Mouse (Mus musculus) C2C12 (cell line): ENCODE measurements at regions not wholly inside any gene's neighbourhood (a gene's known extent, or its start where the extent isn't known, plus 50 kb on each side); places are given as distances from the start of the nearest gene placed in this dataset.

Source experiments
- CEBPB ChIP-seq: IDR thresholded peaks from one replicate; pipeline ENCODE4 v1.6.1; 2011; ENCODE audit warnings: low read depth, mild to moderate bottlenecking, control low read depth, moderate library complexity
- CTCF ChIP-seq: IDR thresholded peaks from one replicate; pipeline ENCODE4 v1.5.1; 2011; ENCODE audit not compliant: control insufficient read depth, insufficient read depth, insufficient read length
- MAX ChIP-seq: IDR thresholded peaks from one replicate; pipeline ENCODE4 v1.6.1; 2011; ENCODE audit warnings: mild to moderate bottlenecking, control low read depth
- MYOD1 ChIP-seq: IDR thresholded peaks from one replicate; pipeline ENCODE4 v1.6.1; 2011; ENCODE audit warnings: low read depth; ENCODE audit not compliant: control insufficient read depth, insufficient read length
- USF1 ChIP-seq: IDR thresholded peaks from one replicate; pipeline ENCODE4 v1.6.1; 2011; ENCODE audit warnings: low read depth, mild to moderate bottlenecking, control low read depth, moderate library complexity

DNA sequence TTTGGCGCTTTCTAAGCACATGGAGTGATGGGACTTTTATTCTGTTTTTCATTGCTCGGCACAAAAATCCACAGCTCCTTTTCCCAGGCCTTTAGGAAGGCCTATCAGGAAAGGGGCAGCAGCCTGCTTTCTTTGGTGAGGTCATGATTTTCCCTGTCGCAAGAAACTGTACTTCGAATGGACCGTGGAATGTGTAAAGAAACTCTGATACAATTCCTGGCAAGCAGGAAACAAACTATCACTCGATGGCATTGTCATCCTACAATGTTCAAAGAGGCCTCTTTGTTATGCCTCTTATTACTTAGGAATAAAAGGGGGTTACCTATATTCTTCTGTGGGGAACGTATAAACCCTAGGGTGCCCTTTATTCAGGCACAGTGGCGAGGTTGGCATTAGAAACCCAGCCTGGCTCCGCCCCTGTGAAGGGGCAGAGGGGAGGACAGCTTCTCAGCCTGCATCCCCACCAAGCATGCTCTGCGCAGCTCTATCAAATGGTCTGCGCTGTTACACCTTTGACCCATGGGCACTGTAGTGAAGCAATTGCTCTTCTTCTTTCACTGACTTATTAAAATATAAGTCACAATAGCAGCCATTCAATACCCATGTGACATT lies 246.5 kb downstream of the Irs2 start:
- TF ChIP-seq CTCF (no peak), MAX (no peak), MYOD1 (no peak), USF1 (no peak), CEBPB (no peak)
